Mouse (Mus musculus): ENCODE results near the gene Zfyve28. TPM values are rescaled to one million over a fixed set of nuclear protein-coding genes. Genes with fewer than 3 reads are reported as not detected.

Zfyve28 gene
- polyA plus RNA-seq, 1 experiment from 2014 or later = 0.37 TPM

- Histone ChIP-seq H3K9ac (no peak overlapping the region), H3K9me3 (replicated peaks) (no peaks in the 10 kb centered on the region), H3K4me2 (no peak overlapping the region), H3K4me1 (replicated peaks) (no peaks in the 10 kb centered on the region), H3K36me3 (no peaks in the 10 kb centered on the region), H3K4me3 (no peak overlapping the region), H3K27me3 (replicated peaks) (no peaks in the 10 kb centered on the region), H3K27ac (ENCODE audit: poor library complexity, severe bottlenecking) (no peak overlapping the region)
- 62% methylated on average over 2 of the region's 2 CpGs for WGBS
- no peak for ATAC-seq (ENCODE audit: insufficient number of reproducible peaks, low FRiP score)
Measured at GRCm38 (mm10) chr5:34319491-34320034, 31.3 kb upstream of the Zfyve28 start.

DNA sequence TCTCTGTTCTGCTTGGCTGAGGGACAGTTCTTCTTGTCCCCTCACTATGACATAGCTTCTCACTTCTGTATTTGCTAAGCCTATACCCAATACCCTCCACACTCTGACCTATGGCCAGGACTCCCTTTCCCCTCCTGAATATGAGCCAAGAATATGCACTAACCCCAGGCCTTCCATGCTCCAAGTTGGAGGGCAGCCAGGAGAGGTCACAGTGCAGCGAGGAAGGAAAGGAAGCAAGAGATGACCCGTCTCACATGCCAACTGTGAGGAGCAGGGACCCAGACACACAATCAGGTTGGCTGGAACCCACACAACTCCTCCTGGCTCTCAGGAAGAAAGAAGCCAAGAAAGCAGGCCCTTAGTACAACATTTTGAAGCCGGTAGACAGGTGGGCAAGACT, 20.8 kb upstream of the Zfyve28 start:
- no peak for ATAC-seq (ENCODE audit: insufficient number of reproducible peaks, low FRiP score)
- Histone ChIP-seq H3K36me3 (no peaks in the 10 kb centered on the region), H3K4me3 (no peak overlapping the region), H3K9me3 (replicated peaks) (no peaks in the 10 kb centered on the region), H3K4me2 (no peak overlapping the region), H3K27ac (ENCODE audit: poor library complexity, severe bottlenecking) (no peak overlapping the region), H3K9ac (no peak overlapping the region), H3K27me3 (replicated peaks) (peaks cover 13% of the 10 kb centered on the region; the same call in 1 of the 2 replicates), H3K4me1 (replicated peaks) (no peaks in the 10 kb centered on the region)
- WGBS = 56% methylated on average over 3 of the region's 3 CpGs

GRCm38 (mm10) chr5:34302377-34302776, 14.1 kb upstream of the Zfyve28 start:
- Histone ChIP-seq H3K9ac (no peak overlapping the region), H3K9me3 (replicated peaks) (no peaks in the 10 kb centered on the region), H3K36me3 (no peaks in the 10 kb centered on the region), H3K27me3 (replicated peaks) (peaks cover 22% of the 10 kb centered on the region; the same call in 1 of the 2 replicates), H3K4me3 (no peak overlapping the region), H3K4me2 (no peak overlapping the region), H3K27ac (ENCODE audit: poor library complexity, severe bottlenecking) (no peak overlapping the region), H3K4me1 (replicated peaks) (peaks cover 4% of the 10 kb centered on the region; the same call in 1 of the 2 replicates)
- no peak for ATAC-seq (ENCODE audit: insufficient number of reproducible peaks, low FRiP score)
- 62% methylated on average over 7 of the region's 7 CpGs for WGBS

GRCm38 (mm10) chr5:34298937-34299535, 10.8 kb upstream of the Zfyve28 start:
- no peaks in the 10 kb centered on the region for H3K9me3 ChIP-seq (replicated peaks)
- peaks cover 22% of the 10 kb centered on the region; the same call in 1 of the 2 replicates for H3K27me3 ChIP-seq (replicated peaks)
- H3K36me3 ChIP-seq = no peaks in the 10 kb centered on the region
- H3K27ac ChIP-seq (ENCODE audit: poor library complexity, severe bottlenecking) = no peak overlapping the region
- no peak overlapping the region for H3K9ac ChIP-seq
- H3K4me1 ChIP-seq (replicated peaks) = peaks cover 18% of the 10 kb centered on the region
- H3K4me3 ChIP-seq = no peak overlapping the region
- no peak for ATAC-seq (ENCODE audit: insufficient number of reproducible peaks, low FRiP score)
- 81% methylated on average over 10 of the region's 10 CpGs for WGBS
- no peak overlapping the region for H3K4me2 ChIP-seq

- peak overlapping the region; percentile 10; the same call in 1 of the 2 replicates for H3K9ac ChIP-seq
- no peaks in the 10 kb centered on the region for H3K36me3 ChIP-seq
- H3K4me2 ChIP-seq = no peak overlapping the region
- peaks cover 22% of the 10 kb centered on the region; the same call in 1 of the 2 replicates for H3K27me3 ChIP-seq (replicated peaks)
- ATAC-seq (ENCODE audit: insufficient number of reproducible peaks, low FRiP score) = no peak
- peaks cover 20% of the 10 kb centered on the region for H3K4me1 ChIP-seq (replicated peaks)
- no peaks in the 10 kb centered on the region for H3K9me3 ChIP-seq (replicated peaks)
- no peak overlapping the region for H3K27ac ChIP-seq (ENCODE audit: poor library complexity, severe bottlenecking)
- H3K4me3 ChIP-seq = no peak overlapping the region
- whole genome bisulfite sequencing = 41% methylated on average over 4 of the region's 4 CpGs
Measured at GRCm38 (mm10) chr5:34298061-34298460, 9.8 kb upstream of the Zfyve28 start.

GRCm38 (mm10) chr5:34295141-34295540, 6.9 kb upstream of the Zfyve28 start:
- H3K27ac ChIP-seq (ENCODE audit: poor library complexity, severe bottlenecking) = no peak overlapping the region
- H3K4me2 ChIP-seq = no peak overlapping the region
- no peak overlapping the region for H3K9ac ChIP-seq
- 85% methylated on average over 2 of the region's 2 CpGs for WGBS
- H3K4me3 ChIP-seq = no peak overlapping the region
- H3K4me1 ChIP-seq (replicated peaks) = peaks cover 20% of the 10 kb centered on the region
- no peaks in the 10 kb centered on the region for H3K9me3 ChIP-seq (replicated peaks)
- peaks cover 30% of the 10 kb centered on the region for H3K27me3 ChIP-seq (replicated peaks)
- H3K36me3 ChIP-seq = no peaks in the 10 kb centered on the region
- ATAC-seq (ENCODE audit: insufficient number of reproducible peaks, low FRiP score) = no peak

DNA sequence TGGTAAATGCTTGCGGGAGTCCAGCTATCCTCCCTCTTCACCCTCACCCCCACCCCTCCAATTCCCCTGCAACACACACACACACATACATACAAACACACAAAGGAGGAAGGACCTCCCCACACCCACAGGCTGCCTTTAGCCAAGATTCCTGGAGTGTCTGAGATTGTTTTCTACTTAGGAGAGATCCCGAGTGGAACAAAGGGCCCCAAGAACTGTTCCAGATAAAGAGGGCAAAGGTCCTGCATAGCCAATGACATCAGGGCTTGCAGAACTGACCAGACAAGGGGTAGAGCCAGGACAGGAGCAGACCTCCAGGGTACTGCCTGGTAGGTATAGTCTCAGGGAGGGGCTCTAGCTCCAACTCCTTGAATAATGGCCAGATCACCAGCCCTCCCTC, 6.4 kb upstream of the Zfyve28 start:
- WGBS = 15% methylated on average over 2 of the region's 2 CpGs
- no peaks in the 10 kb centered on the region for H3K36me3 ChIP-seq
- no peak overlapping the region for H3K4me2 ChIP-seq
- peak; percentile 45; the same call in 1 of the 2 replicates for ATAC-seq (ENCODE audit: insufficient number of reproducible peaks, low FRiP score)
- H3K9me3 ChIP-seq (replicated peaks) = no peaks in the 10 kb centered on the region
- H3K9ac ChIP-seq = no peak overlapping the region
- peaks cover 34% of the 10 kb centered on the region for H3K27me3 ChIP-seq (replicated peaks)
- peaks cover 20% of the 10 kb centered on the region for H3K4me1 ChIP-seq (replicated peaks)
- H3K4me3 ChIP-seq = no peak overlapping the region
- H3K27ac ChIP-seq (ENCODE audit: poor library complexity, severe bottlenecking) = no peak overlapping the region

DNA sequence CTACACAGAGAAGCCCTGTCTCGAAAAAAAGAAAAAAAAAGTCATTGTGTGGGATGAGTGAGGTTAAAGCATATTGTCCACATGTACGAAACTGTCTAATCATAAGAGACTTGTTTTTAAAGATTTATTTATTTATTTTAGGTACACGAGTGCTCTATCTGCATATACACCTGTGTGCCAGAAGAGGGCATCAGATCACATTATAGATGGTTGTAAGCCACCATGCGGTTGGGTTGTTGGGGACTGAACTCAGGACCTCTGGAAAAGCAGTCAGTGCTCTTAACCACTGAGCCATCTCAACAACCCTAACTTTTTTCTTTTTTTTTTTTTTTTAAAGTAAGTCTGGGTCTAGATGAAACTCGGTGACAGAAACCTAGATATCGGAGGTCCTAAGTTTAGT, 5.1 kb upstream of the Zfyve28 start:
- 74% methylated on average over 6 of the region's 6 CpGs for WGBS
- H3K9me3 ChIP-seq (replicated peaks) = no peaks in the 10 kb centered on the region
- no peak overlapping the region for H3K4me3 ChIP-seq
- peaks cover 19% of the 10 kb centered on the region for H3K4me1 ChIP-seq (replicated peaks)
- H3K27ac ChIP-seq (ENCODE audit: poor library complexity, severe bottlenecking) = no peak overlapping the region
- no peak for ATAC-seq (ENCODE audit: insufficient number of reproducible peaks, low FRiP score)
- H3K9ac ChIP-seq = no peak overlapping the region
- peaks cover 37% of the 10 kb centered on the region for H3K27me3 ChIP-seq (replicated peaks)
- no peak overlapping the region for H3K4me2 ChIP-seq
- no peaks in the 10 kb centered on the region for H3K36me3 ChIP-seq

- H3K36me3 ChIP-seq = no peaks in the 10 kb centered on the region
- no peak overlapping the region for H3K9ac ChIP-seq
- 56% methylated on average over 2 of the region's 2 CpGs for WGBS
- H3K9me3 ChIP-seq (replicated peaks) = no peaks in the 10 kb centered on the region
- H3K4me3 ChIP-seq = no peak overlapping the region
- no peak overlapping the region for H3K27ac ChIP-seq (ENCODE audit: poor library complexity, severe bottlenecking)
- peaks cover 75% of the 10 kb centered on the region for H3K27me3 ChIP-seq (replicated peaks)
- no peak for ATAC-seq (ENCODE audit: insufficient number of reproducible peaks, low FRiP score)
- peaks cover 15% of the 10 kb centered on the region for H3K4me1 ChIP-seq (replicated peaks)
- no peak overlapping the region for H3K4me2 ChIP-seq
Measured at GRCm38 (mm10) chr5:34289286-34289685, 1.0 kb upstream of the Zfyve28 start.

DNA sequence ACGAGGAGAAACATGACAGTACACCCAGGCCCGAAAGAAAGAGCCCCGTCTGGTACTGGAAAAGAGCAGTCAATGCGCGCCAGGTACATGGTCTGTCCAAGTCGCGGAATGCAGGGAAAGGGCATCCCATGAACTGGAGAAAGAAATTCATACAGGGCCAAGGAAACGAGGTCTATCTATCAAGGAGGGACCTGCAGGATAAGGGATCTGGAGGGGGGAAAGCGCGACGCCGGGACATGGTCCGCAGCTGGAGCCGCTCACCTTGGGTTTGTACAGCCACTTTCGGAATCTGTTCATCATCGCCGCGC, 457 bp downstream of the Zfyve28 start:
- no peak for ATAC-seq (ENCODE audit: insufficient number of reproducible peaks, low FRiP score)
- H3K36me3 ChIP-seq = no peaks in the 10 kb centered on the region
- peaks cover 13% of the 10 kb centered on the region for H3K4me1 ChIP-seq (replicated peaks)
- no peak overlapping the region for H3K27ac ChIP-seq (ENCODE audit: poor library complexity, severe bottlenecking)
- 1% methylated on average over 18 of the region's 18 CpGs for WGBS
- H3K4me3 ChIP-seq = peak overlapping the region; percentile 63
- no peaks in the 10 kb centered on the region for H3K9me3 ChIP-seq (replicated peaks)
- peaks cover 78% of the 10 kb centered on the region for H3K27me3 ChIP-seq (replicated peaks)
- H3K4me2 ChIP-seq = peak overlapping the region; percentile 93
- H3K9ac ChIP-seq = peak overlapping the region; percentile 45

DNA sequence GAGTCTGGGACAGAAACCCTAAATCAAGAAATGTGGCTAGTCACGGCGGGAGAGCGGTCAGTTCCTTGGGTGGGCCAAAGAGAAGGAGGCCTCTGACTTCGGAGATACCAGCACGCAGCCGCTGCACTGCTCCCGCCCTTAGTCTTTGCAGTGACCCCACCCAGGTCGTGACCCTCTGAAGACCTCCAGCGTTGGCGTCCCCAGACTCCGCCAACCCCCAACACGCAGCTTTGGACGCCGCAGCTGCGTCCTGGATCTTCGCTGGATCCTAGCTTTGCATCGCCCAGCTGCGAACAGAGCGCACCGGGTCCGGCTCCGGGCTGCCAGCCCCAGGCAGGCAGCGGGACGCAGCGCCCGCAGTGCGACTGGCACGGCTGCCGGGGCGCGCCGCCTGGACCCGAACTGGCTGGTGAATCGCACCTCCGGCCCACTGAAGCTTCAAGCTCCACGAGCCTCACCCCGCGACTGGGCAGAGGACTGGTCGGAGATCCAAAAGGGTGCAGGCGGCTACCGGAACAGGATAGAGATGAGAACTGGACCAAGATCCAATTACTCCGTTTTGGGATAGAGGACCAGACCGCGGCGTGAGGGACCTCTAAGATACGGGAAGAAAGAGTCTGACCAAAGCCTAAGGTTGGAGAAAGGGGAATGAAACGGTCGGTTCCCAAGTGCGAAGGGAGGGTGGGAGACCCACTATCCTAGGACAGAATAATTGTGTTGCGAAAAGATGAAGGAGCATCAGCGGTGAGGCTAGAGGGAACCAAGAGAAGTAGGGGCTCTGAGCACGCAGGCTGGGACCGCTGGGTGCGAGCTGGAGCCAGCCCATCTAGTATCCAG, 1.0 kb downstream of the Zfyve28 start:
- Histone ChIP-seq H3K27me3 (replicated peaks) (peaks cover 75% of the 10 kb centered on the region), H3K4me1 (replicated peaks) (peaks cover 13% of the 10 kb centered on the region), H3K4me2 (peak overlapping the region; percentile 93), H3K4me3 (peak overlapping the region; percentile 63), H3K9me3 (replicated peaks) (no peaks in the 10 kb centered on the region), H3K27ac (ENCODE audit: poor library complexity, severe bottlenecking) (no peak overlapping the region), H3K36me3 (no peaks in the 10 kb centered on the region), H3K9ac (no peak overlapping the region)
- no peak for ATAC-seq (ENCODE audit: insufficient number of reproducible peaks, low FRiP score)
- WGBS = under 1% methylated on average over 54 of the region's 54 CpGs
